Mouse (Mus musculus) liver, embryonic 12.5 days (tissue): ENCODE results near the gene Tmprss6. TPM values are rescaled to one million over a fixed set of nuclear protein-coding genes. Genes with fewer than 3 reads are reported as not detected.

Experiments used
- ATAC-seq: fragments of 200-750 bp; cut with Nextera tagmentation; 2 replicates; pipeline ENCODE4 v1.8.0; 2017; ENCODE audit warnings: moderate number of reproducible peaks, mild to moderate bottlenecking, moderate library complexity
- H3K27ac ChIP-seq: fragments of 300-500 bp; sonication (generic); 2 replicates; pipeline ENCODE4 v1.5.1; 2016; ENCODE audit warnings: mild to moderate bottlenecking
- H3K27me3 ChIP-seq: fragments of 300-500 bp; sonication (generic); replicated peaks from 2 replicates; pipeline ENCODE4 v1.6.1; 2016; ENCODE audit warnings: mild to moderate bottlenecking, moderate library complexity
- H3K36me3 ChIP-seq: fragments of 300-500 bp; sonication (generic); 2 replicates; pipeline ENCODE4 v1.6.1; 2016; ENCODE audit warnings: mild to moderate bottlenecking, moderate library complexity
- H3K4me1 ChIP-seq: fragments of 300-500 bp; sonication (generic); 2 replicates; pipeline ENCODE4 v1.6.1; 2016
- H3K4me2 ChIP-seq: fragments of 300-500 bp; sonication (generic); 2 replicates; pipeline ENCODE4 v1.6.1; 2016; ENCODE audit warnings: mild to moderate bottlenecking, moderate library complexity
- H3K4me3 ChIP-seq: fragments of 300-500 bp; sonication (generic); 2 replicates; pipeline ENCODE4 v1.5.1; 2016; ENCODE audit warnings: mild to moderate bottlenecking, moderate library complexity
- H3K9ac ChIP-seq: fragments of 300-500 bp; sonication (generic); 2 replicates; pipeline ENCODE4 v1.6.1; 2016; ENCODE audit warnings: mild to moderate bottlenecking, moderate library complexity
- H3K9me3 ChIP-seq: fragments of 300-500 bp; sonication (generic); replicated peaks from 2 replicates; pipeline ENCODE4 v1.6.1; 2016; ENCODE audit warnings: mild to moderate bottlenecking, moderate library complexity
- WGBS: fragments of 180-500 bp; shearing (Covaris S2); methylation state at CpG from one replicate; pipeline ENCODE4 v1.1.7; 2016; ENCODE audit not compliant: insufficient replicate concordance; 5-methylcytosine and 5-hydroxymethylcytosine counted together
- polyA plus RNA-seq: library from polyadenylated mRNA; unstranded; fragments of >200 nt; fragmentation: Nextera tagmentation; extraction: Ambion mirVana; gene quantifications from 2 replicates; pipeline ENCODE4 v1.2.1, GENCODE M21; 2016

Tmprss6 gene
- polyA plus RNA-seq, 1 experiment from 2014 or later = 6.7 TPM

- Histone ChIP-seq H3K27ac (no peak overlapping the region), H3K4me1 (peaks cover 18% of the 10 kb centered on the region), H3K4me3 (no peak overlapping the region), H3K9me3 (no peaks in the 10 kb centered on the region), H3K9ac (no peak overlapping the region), H3K36me3 (no peaks in the 10 kb centered on the region; the same call in 1 of the 2 replicates), H3K4me2 (no peak overlapping the region), H3K27me3 (peaks cover 68% of the 10 kb centered on the region)
- 60% methylated on average over 9 of the region's 9 CpGs for WGBS
- no peak for ATAC-seq
These were observed 29.5 kb downstream of the Tmprss6 start for GRCm38 (mm10) chr15:78438973-78439372.

- H3K4me2 ChIP-seq = no peak overlapping the region
- peaks cover 66% of the 10 kb centered on the region for H3K27me3 ChIP-seq
- H3K9me3 ChIP-seq = no peaks in the 10 kb centered on the region
- no peak overlapping the region for H3K4me3 ChIP-seq
- H3K36me3 ChIP-seq = peaks cover 4% of the 10 kb centered on the region; the same call in 1 of the 2 replicates
- 53% methylated on average over 8 of the region's 8 CpGs for WGBS
- no peak overlapping the region for H3K9ac ChIP-seq
- H3K4me1 ChIP-seq = peaks cover 18% of the 10 kb centered on the region
- ATAC-seq = no peak
- H3K27ac ChIP-seq = no peak overlapping the region
These were observed 29.9 kb downstream of the Tmprss6 start for GRCm38 (mm10) chr15:78438505-78438904.

- Histone ChIP-seq H3K4me1 (peaks cover 19% of the 10 kb centered on the region), H3K27ac (no peak overlapping the region)
- ATAC-seq = no peak
These were observed 30.4 kb downstream of the Tmprss6 start for GRCm38 (mm10) chr15:78438018-78438394.

GRCm38 (mm10) chr15:78437237-78438017 is 31.0 kb downstream of the Tmprss6 start:
- Histone ChIP-seq H3K36me3 (peaks cover 9% of the 10 kb centered on the region; the same call in 1 of the 2 replicates), H3K4me3 (0 out of 2 replicates have a peak overlapping the region, but pooled peaks have one; percentile 8), H3K9ac (peak overlapping the region; percentile 37; the same call in 1 of the 2 replicates), H3K4me2 (peak overlapping the region; percentile 51), H3K27ac (peak overlapping the region; percentile 45; the same call in 1 of the 2 replicates), H3K27me3 (peaks cover 63% of the 10 kb centered on the region), H3K9me3 (no peaks in the 10 kb centered on the region), H3K4me1 (peaks cover 23% of the 10 kb centered on the region)
- ATAC-seq = 0 out of 2 replicates have a peak, but pooled peaks have one; percentile 13
- whole genome bisulfite sequencing = 32% methylated on average over 23 of the region's 23 CpGs

More at GRCm38 (mm10) chr15:78438018-78438394, 30.4 kb downstream of the Tmprss6 start:
- H3K27me3 ChIP-seq = peaks cover 63% of the 10 kb centered on the region
- H3K4me3 ChIP-seq = no peak overlapping the region
- H3K9me3 ChIP-seq = no peaks in the 10 kb centered on the region
- H3K36me3 ChIP-seq = peaks cover 9% of the 10 kb centered on the region; the same call in 1 of the 2 replicates
- no peak overlapping the region for H3K9ac ChIP-seq
- no peak overlapping the region for H3K4me2 ChIP-seq
- 46% methylated on average over 4 of the region's 4 CpGs for WGBS

- ATAC-seq = 0 out of 2 replicates have a peak, but pooled peaks have one; percentile 26
- Histone ChIP-seq H3K4me1 (peaks cover 23% of the 10 kb centered on the region), H3K4me3 (peak overlapping the region; percentile 8; the same call in 1 of the 2 replicates), H3K4me2 (peak overlapping the region; percentile 51), H3K27ac (no peak overlapping the region), H3K9me3 (no peaks in the 10 kb centered on the region), H3K36me3 (peaks cover 9% of the 10 kb centered on the region; the same call in 1 of the 2 replicates), H3K27me3 (peaks cover 63% of the 10 kb centered on the region), H3K9ac (0 out of 2 replicates have a peak overlapping the region, but pooled peaks have one; percentile 37)
- WGBS = 24% methylated on average over 30 of the region's 32 CpGs
These were observed 31.8 kb downstream of the Tmprss6 start for GRCm38 (mm10) chr15:78436380-78437192.

GRCm38 (mm10) chr15:78435681-78436080 is 32.8 kb downstream of the Tmprss6 start:
- Histone ChIP-seq H3K36me3 (peaks cover 9% of the 10 kb centered on the region; the same call in 1 of the 2 replicates), H3K4me2 (no peak overlapping the region), H3K4me3 (no peak overlapping the region), H3K27me3 (peaks cover 68% of the 10 kb centered on the region), H3K4me1 (peaks cover 23% of the 10 kb centered on the region), H3K9ac (no peak overlapping the region), H3K9me3 (no peaks in the 10 kb centered on the region), H3K27ac (no peak overlapping the region)
- WGBS = 72% methylated on average over 11 of the region's 11 CpGs
- ATAC-seq = no peak

GRCm38 (mm10) chr15:78434896-78435520 is 33.4 kb downstream of the Tmprss6 start:
- Histone ChIP-seq H3K9ac (no peak overlapping the region), H3K4me2 (no peak overlapping the region), H3K36me3 (peaks cover 9% of the 10 kb centered on the region; the same call in 1 of the 2 replicates), H3K4me1 (peaks cover 23% of the 10 kb centered on the region), H3K27me3 (peaks cover 69% of the 10 kb centered on the region), H3K9me3 (no peaks in the 10 kb centered on the region), H3K27ac (no peak overlapping the region), H3K4me3 (no peak overlapping the region)
- no peak for ATAC-seq
- 34% methylated on average over 6 of the region's 6 CpGs for WGBS

GRCm38 (mm10) chr15:78431541-78432121 is 36.8 kb downstream of the Tmprss6 start:
- Histone ChIP-seq H3K36me3 (peaks cover 9% of the 10 kb centered on the region; the same call in 1 of the 2 replicates), H3K4me2 (no peak overlapping the region), H3K4me1 (peaks cover 7% of the 10 kb centered on the region), H3K27ac (peak overlapping the region; percentile 1; the same call in 1 of the 2 replicates), H3K4me3 (no peak overlapping the region), H3K9ac (no peak overlapping the region), H3K9me3 (no peaks in the 10 kb centered on the region), H3K27me3 (peaks cover 72% of the 10 kb centered on the region)
- WGBS = 59% methylated on average over 7 of the region's 7 CpGs
- no peak for ATAC-seq

GRCm38 (mm10) chr15:78430874-78431273 is 37.6 kb downstream of the Tmprss6 start:
- Histone ChIP-seq H3K9ac (no peak overlapping the region), H3K27me3 (peaks cover 72% of the 10 kb centered on the region), H3K4me3 (no peak overlapping the region), H3K9me3 (no peaks in the 10 kb centered on the region), H3K4me2 (no peak overlapping the region), H3K4me1 (peaks cover 5% of the 10 kb centered on the region; the same call in 1 of the 2 replicates), H3K27ac (no peak overlapping the region), H3K36me3 (peaks cover 9% of the 10 kb centered on the region; the same call in 1 of the 2 replicates)
- 71% methylated on average over 10 of the region's 10 CpGs for WGBS
- ATAC-seq = no peak

- Histone ChIP-seq H3K27ac (no peak overlapping the region), H3K4me3 (no peak overlapping the region), H3K4me2 (no peak overlapping the region), H3K4me1 (peaks cover 5% of the 10 kb centered on the region; the same call in 1 of the 2 replicates), H3K9me3 (no peaks in the 10 kb centered on the region), H3K27me3 (peaks cover 72% of the 10 kb centered on the region), H3K36me3 (peaks cover 9% of the 10 kb centered on the region; the same call in 1 of the 2 replicates), H3K9ac (no peak overlapping the region)
- 39% methylated on average over 13 of the region's 13 CpGs for WGBS
- no peak for ATAC-seq
These were observed 38.4 kb downstream of the Tmprss6 start for GRCm38 (mm10) chr15:78429871-78430622.
